Mouse (Mus musculus) lung, postnatal 0 days (tissue): ENCODE measurements around the gene Slc2a13.

Experiments used
- CTCF ChIP-seq: IDR thresholded peaks from 2 replicates; pipeline ENCODE4 v1.5.1; 2016; ENCODE audit warnings: antibody characterized with exemption, mild to moderate bottlenecking
- EP300 ChIP-seq: IDR thresholded peaks from 2 replicates; pipeline ENCODE4 v1.6.1; 2016; ENCODE audit warnings: antibody characterized with exemption, mild to moderate bottlenecking, control low read depth

DNA sequence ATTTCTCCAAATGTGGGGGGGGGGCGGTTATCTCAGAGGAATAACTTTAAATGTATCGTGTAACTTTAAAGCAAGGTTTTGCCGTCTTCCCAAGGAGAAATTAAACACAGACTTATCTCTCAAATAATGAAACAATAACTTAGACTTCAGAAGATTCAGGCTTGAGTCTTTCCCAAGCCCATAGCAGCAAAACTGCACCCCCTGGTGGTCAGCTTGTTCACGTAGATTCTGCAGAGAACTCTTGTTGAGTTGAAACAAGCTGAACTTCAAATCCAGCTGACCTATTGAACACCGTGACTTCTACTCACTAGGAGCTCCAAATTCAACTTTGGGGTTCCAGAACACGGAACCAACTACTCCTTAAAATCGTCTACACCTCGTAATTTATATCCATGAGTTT lies 1.4 kb upstream of the Slc2a13 start:
- TF ChIP-seq CTCF (peak; percentile 86), EP300 (no peak; the same call in 1 of the 2 replicates)
